Mouse (Mus musculus): Measurements from ENCODE around the gene Sbno2.

Gene Sbno2

DNA sequence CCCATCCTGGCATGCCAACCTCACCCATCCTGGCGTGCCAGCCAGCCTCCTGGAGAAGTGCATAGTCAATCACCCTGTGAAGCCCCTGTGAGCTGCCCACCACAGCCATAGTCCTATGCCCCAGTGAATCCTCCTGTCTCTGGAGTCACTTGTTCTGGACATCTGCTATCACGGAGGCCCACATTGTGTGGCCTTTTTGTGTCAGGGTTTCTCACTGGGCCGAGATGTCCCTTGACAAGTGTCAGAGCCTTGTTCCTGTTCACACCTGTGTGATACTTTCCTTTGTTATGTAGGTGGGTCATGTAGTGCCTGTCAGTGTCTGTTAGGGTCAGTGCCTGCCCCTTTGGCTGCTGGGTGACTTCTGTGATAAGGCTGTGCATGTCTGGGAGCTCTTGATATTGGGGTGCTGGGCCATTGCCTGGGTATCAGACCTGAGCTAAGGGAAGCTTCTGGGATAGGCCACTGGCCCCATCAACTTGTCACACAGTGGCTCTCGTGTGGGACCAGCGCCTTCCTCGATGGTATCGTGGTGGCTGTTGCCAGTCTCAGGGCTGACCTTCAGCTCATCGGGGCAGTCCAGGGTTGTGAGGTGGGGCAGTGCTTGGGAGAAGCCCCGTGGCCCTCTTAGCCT lies 18.7 kb upstream of the Sbno2 start:
- DNase-seq (ENCODE audit: low read depth), result no peak

DNA sequence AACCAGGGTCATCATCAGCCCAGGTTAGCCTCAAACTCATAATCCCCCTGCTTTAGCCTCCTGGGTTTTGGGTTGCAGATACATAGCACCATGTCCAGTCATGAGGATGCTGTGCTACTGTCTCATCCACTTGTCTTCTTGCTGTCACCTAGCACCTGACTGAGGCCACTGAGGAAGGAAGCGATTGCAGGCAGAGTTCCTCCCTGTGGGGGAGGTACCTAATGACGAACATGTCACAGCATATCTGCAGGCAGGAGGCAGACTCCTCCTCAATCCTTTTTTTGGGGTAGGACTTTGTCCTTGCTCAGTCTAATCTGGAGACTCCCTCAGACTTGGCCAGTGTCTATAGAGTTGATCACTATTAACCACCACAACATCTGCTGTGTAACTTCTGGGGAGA lies 16.3 kb upstream of the Sbno2 start:
- no peak for DNase-seq (ENCODE audit: low read depth)

DNA sequence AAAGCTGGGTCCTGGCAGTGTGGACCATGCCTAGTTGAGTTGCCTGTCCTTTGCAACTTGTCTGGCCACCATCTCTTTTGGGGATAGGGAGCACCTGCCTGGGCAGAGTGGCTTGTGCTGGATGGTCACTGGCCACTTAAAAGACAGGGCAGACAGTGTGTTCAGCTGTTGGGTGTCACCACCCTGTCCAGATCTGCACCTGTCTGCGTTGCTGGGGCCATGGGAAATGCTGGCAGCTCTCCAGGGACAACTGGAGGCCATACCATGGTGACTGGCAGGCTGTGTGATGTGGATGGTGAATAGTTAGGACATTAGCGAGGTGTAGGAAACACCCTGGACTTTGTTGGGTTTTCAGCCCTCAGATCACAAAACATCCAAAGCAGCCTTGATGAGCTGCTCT lies 14.8 kb upstream of the Sbno2 start:
- DNase-seq (ENCODE audit: low read depth), result no peak

DNA sequence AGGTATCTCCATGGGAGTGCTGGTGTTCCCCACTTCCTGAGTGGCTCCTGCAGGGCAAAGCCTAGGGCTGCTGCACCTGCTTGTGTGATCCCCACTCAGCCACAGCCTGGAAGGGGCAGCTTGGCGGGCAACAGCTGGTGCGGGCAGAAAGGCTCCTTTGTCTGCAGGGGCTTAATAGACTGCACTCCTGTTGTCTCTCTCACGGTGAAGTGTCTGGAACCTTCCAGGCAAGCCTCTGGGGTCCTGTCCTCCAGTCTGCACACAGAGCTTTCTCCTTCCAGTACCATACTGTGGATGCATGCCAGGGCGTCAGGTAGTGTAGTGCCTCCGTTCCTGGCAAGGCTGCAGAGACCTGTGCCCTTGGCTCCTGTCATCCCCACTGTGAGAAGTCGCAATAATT lies 13.2 kb upstream of the Sbno2 start:
- no peak for DNase-seq (ENCODE audit: low read depth)

- no peak for DNase-seq (ENCODE audit: low read depth)
Measured at GRCm38 (mm10) chr10:80117736-80118135, 12.4 kb upstream of the Sbno2 start.

- DNase-seq (ENCODE audit: low read depth), result no peak
Measured at GRCm38 (mm10) chr10:80116927-80117691, 11.7 kb upstream of the Sbno2 start.

- no peak for DNase-seq (ENCODE audit: low read depth)
Measured at GRCm38 (mm10) chr10:80116563-80116926, 11.2 kb upstream of the Sbno2 start.

GRCm38 (mm10) chr10:80115944-80116335 lies 10.6 kb upstream of the Sbno2 start:
- no peak for DNase-seq (ENCODE audit: low read depth)

DNA sequence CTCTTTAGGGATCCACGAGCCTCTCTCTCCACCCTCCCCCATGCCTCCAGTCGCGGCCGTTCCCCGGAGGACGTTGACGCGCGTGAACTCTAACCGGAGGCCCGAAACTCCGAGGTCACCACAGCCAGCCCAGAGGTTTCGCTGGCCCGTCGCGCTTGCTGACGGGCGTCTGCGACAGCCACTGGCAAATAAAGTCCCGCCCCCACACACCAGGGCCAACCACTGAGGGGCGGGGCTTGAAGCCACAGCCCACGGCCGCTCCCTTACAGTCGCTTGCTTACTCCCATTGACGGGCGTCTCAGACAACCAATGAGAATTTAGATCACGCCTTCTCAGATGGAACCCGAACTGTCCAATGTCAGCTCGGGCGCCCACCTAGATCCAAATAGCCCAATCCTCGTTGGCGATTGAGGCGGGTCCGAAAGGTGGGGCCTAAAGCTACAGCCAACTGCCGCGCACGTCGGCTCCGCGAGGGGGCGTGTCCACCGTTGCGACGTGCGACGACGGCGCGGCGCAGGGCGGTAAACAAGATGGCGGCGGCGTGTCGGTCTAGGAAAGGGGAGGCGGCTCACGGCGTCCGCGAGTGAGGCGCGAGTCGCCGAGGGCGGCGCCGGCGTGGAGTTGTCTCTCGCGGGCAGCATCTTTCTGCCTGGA lies 10.0 kb upstream of the Sbno2 start, which contains the start of gene Stk11:
Stk11 (plus strand) TSS at position 514 of the 654 bp plus-strand sequence.
- peak; percentile 100 for DNase-seq (ENCODE audit: low read depth)

DNA sequence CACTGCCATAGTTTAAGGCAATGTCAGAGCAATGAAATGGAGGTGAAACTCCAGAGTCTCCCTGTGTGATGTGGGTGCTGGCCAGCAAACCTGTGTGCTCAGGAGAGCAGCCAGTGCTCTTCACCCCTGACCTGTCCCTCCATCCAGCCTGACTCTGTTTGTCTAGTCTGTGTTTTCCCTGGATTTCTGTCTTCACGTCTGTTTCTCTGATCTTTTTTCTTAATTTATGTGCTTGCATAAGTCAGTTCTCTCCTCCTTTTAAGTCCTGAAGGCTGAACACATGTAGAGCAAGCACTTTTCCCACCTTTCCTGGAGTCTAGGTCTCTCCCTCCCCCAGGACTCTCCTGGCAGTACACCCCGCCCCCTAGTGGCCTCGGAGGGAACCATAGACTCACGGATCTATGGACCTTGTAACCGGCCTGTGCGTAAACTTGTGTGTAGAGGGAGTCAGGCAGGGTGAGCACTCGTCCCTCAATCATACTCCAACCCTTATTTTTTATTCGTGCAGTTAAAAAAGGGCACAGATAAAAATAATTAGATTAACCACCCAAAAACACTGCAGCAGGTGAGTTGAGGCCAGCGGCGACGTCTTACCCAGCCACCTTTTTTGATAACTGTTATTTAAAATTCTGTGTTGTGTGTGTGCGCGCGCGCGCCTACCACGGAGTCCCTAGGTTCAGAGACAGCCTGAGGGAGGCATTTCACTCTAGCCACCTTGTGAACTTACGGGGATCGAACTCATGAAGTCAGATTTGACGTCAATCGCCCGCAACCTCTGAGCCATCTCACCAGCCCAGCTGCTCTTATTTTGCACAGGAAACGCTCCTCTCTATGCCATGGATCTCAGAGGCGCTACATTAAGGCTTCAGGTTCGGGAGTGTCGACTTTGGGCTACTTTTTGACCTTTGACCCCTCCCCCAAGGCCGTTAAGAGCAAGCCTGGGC lies 9.2 kb upstream of the Sbno2 start:
- DNase-seq (ENCODE audit: low read depth), result peak; percentile 75

GRCm38 (mm10) chr10:80107678-80108077 lies 2.3 kb upstream of the Sbno2 start:
- peak; percentile 57 for DNase-seq (ENCODE audit: low read depth)

DNA sequence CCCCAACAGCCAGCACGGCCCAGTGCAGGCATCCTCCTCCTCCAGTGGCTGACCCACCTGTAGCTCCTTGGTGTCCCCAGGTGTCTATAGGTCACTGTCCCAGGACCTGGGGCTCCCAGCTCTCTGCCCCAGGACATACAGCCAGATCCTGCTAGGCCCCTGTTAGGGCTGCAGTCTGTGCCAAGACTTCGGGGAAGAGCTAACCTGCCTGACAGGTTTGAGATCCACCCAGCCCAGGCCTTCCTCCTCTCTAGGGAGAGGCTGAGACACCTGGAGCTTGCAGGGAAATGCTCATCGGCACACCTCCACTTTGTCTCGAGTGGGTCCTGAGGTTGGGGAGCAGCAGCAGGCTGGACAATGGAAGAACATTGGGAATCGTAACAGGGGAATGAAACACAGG lies 555 bp upstream of the Sbno2 start:
- no peak for DNase-seq (ENCODE audit: low read depth)

GRCm38 (mm10) chr10:80104181-80104580 lies 1.2 kb downstream of the Sbno2 start:
- peak; percentile 78 for DNase-seq (ENCODE audit: low read depth)

GRCm38 (mm10) chr10:80103032-80103431 lies 2.3 kb downstream of the Sbno2 start:
- DNase-seq (ENCODE audit: low read depth), result no peak

GRCm38 (mm10) chr10:80102216-80102915 lies 3.0 kb downstream of the Sbno2 start:
- no peak for DNase-seq (ENCODE audit: low read depth)

DNA sequence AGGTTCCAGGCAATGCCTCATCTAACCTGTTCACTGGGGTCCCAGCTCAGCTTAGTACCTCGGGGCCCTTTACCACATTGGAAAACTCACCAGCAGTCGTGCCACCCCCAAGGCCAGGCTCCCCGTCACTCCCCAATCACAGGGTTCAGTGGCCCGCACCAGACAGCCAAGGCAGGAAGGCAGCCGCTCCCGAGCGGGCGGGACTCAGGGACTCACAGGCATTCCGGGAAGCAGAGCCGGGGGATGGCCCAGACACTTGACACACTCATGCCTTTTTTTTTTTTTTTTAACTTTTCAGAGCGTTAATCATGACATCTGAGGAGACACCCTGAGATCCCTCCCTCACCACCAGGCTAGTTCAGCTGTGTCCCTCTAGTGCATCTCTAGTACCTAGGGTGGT lies 4.4 kb downstream of the Sbno2 start:
- no peak for DNase-seq (ENCODE audit: low read depth)

DNA sequence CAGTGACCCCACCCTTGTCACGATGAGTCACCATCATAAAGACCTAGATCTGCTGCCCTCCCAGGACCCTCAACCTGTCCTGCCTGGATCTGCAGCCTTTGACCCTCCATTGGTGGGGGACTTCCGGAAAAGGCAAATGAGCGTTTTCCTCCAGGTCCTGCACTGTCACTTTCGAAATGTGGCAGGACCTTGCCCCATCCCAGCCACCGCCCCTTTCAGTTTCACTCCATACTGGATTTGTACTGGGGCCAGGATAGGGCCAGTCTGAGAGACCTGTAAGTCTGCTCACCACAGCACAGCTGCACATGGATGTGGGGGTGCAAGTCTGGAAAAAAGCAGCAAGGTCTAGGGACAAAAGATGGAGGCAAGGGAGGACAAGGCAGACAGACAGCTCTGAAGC lies 6.7 kb downstream of the Sbno2 start:
- DNase-seq (ENCODE audit: low read depth), result no peak

DNA sequence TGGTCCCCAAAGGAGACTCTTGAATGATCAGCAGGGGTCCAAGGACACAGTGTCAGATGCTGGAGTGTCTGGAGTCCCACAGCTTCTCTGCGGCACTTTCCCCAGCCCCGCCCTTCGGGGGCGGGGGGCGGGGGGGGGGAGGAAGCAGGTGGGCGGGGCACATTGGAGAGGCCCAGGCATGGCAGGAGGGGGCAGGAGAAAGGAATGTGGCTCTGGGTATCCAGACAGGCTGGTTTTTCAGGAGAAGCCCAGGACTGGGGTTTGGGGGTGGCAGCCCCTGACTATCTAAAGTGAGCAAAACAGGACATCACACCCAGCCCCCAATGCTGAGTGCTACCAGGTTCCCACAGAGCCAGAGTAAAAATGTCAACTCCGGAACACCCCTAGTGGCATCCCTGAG lies 8.1 kb downstream of the Sbno2 start:
- DNase-seq (ENCODE audit: low read depth), result no peak

DNA sequence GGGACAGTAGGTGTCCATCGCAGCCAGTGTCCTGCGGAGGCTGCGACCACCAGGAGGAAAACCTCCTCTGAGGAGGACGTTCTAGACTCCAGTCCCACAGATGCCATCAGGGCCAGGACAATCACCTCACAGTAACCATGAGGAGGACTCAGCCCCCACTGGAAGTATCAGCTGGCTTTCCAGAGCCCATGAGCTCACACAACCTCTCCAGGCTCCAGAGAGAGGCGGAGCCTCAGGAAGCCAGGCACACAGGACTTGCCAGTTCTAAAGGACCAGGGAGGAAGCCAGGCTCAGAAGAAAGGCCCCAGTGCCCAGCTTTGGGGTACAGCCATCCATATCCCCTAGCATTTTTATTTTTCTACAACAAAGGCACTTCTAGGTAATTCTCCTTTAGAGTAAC lies 9.8 kb downstream of the Sbno2 start:
- no peak for DNase-seq (ENCODE audit: low read depth)

DNA sequence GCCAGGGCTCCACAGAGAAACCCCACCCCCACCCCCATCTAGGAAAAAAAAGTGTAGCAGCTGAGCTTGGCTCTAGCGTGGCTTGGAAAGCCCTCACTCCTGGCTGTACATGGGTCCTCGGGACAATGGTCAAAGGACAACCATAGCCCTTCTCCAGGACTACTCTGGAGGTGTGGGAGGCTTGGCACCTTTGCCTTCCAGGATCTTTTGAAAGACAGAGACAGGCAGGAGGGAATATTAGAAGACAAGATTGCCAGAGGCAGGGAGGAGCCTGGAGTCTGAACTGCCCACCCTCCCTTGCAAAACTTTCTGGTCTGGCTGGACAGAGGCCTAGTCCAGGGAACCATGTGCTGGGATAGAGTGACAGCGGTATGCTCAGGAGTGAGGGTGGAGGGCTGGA lies 10.7 kb downstream of the Sbno2 start:
- no peak for DNase-seq (ENCODE audit: low read depth)

GRCm38 (mm10) chr10:80094085-80094484 lies 11.3 kb downstream of the Sbno2 start:
- no peak for DNase-seq (ENCODE audit: low read depth)

DNA sequence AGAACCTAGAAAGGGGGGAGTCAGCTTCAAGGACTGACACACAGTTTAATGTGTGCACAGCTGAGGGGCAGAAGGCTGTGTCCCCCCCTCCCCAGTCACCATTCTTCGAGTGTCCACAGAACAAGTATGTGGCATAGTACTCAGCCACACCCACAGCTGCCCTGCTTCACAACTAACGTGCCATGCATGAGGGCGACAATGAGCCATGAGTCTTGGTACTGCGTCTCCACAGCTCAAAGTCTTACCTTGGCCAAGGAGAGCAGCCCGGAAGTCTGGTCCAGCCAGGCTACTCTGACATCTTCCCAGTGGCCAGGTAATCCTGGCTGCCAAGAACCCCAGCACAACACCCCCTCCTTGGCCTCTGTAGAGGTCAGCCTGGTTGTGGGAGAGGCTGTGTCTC lies 12.7 kb downstream of the Sbno2 start:
- no peak for DNase-seq (ENCODE audit: low read depth)
